Mouse (Mus musculus) stomach, postnatal 0 days (tissue): Measurements from ENCODE around the gene Upp2. TPM values are rescaled to one million over a fixed set of nuclear protein-coding genes. Genes with fewer than 3 reads are reported as not detected.

Experiments
- ATAC-seq: fragments of 200-750 bp; cut with Nextera tagmentation; 2 replicates; pipeline ENCODE4 v1.8.0; 2017; ENCODE audit not compliant: low FRiP score, low TSS enrichment
- DNase-seq: peaks from one replicate; pipeline ENCODE4 v3.0.0-alpha.2; 2016; ENCODE audit warnings: low spot score
- H3K27ac ChIP-seq: fragments of 300-500 bp; sonication (generic); replicated peaks from 2 replicates; pipeline ENCODE4 v1.5.1; 2014; ENCODE audit warnings: mild to moderate bottlenecking, control low read depth
- H3K27me3 ChIP-seq: fragments of 300-500 bp; sonication (generic); 2 replicates; pipeline ENCODE4 v1.6.1; 2014; ENCODE audit warnings: low read length; ENCODE audit not compliant: control insufficient read depth, insufficient read depth
- H3K36me3 ChIP-seq: fragments of 300-500 bp; sonication (generic); 2 replicates; pipeline ENCODE4 v1.6.1; 2014; ENCODE audit warnings: low read length, mixed read lengths; ENCODE audit not compliant: control insufficient read depth, insufficient read depth
- H3K4me1 ChIP-seq: fragments of 300-500 bp; sonication (generic); replicated peaks from 2 replicates; pipeline ENCODE4 v1.6.1; 2014; ENCODE audit warnings: antibody characterized with exemption; ENCODE audit not compliant: control insufficient read depth, insufficient read depth
- H3K4me2 ChIP-seq: fragments of 300-500 bp; sonication (generic); replicated peaks from 2 replicates; pipeline ENCODE4 v1.6.1; 2014; ENCODE audit warnings: low read depth, mild to moderate bottlenecking, control low read depth, moderate library complexity
- H3K4me3 ChIP-seq: fragments of 300-500 bp; sonication (generic); 2 replicates; pipeline ENCODE4 v1.5.1; 2014; ENCODE audit warnings: low read depth, low read length, control low read depth
- H3K9ac ChIP-seq: fragments of 300-500 bp; sonication (generic); 2 replicates; pipeline ENCODE4 v1.6.1; 2014; ENCODE audit warnings: mild to moderate bottlenecking, low read length, control low read depth, mixed read lengths
- H3K9me3 ChIP-seq: fragments of 300-500 bp; sonication (generic); 2 replicates; pipeline ENCODE4 v1.6.1; 2016; ENCODE audit warnings: low read length; ENCODE audit not compliant: control insufficient read depth
- CTCF ChIP-seq: IDR thresholded peaks from 2 replicates; pipeline ENCODE4 v1.5.1; 2016; ENCODE audit warnings: antibody characterized with exemption, low read depth, mild to moderate bottlenecking, moderate library complexity
- EP300 ChIP-seq: optimal IDR thresholded peaks from 2 replicates; pipeline ENCODE3; 2016; ENCODE audit warnings: antibody characterized with exemption
- WGBS: fragments of 180-500 bp; shearing (Covaris S2); extraction: QIAGEN DNeasy Blood & Tissue Kit; methylation state at CpG from one replicate; pipeline ENCODE4 v1.1.7; 2014; 5-methylcytosine and 5-hydroxymethylcytosine counted together
- polyA plus RNA-seq: library from polyadenylated mRNA; unstranded; fragments of >200 nt; fragmentation: Nextera tagmentation; extraction: Ambion mirVana; gene quantifications from 2 replicates; pipeline ENCODE4 v1.2.1, GENCODE M21; 2015

Gene Upp2
- polyA plus RNA-seq, 1 experiment from 2014 or later: 6.1 TPM

- Histone ChIP-seq H3K36me3 (no peaks in the 10 kb centered on the region), H3K27me3 (no peaks in the 10 kb centered on the region), H3K9ac (no peak overlapping the region), H3K4me2 (no peak overlapping the region), H3K27ac (no peak overlapping the region), H3K4me3 (no peak overlapping the region), H3K4me1 (no peaks in the 10 kb centered on the region), H3K9me3 (no peaks in the 10 kb centered on the region)
- WGBS: 83% methylated on average over 3 of the region's 3 CpGs
- TF ChIP-seq CTCF (no peak), EP300 (no peak)
- no peak for ATAC-seq
- DNase-seq: no peak
Observed at GRCm38 (mm10) chr2:58603379-58603778, 36.3 kb downstream of the Upp2 start.

- no peak overlapping the region for H3K27ac ChIP-seq
- no peaks in the 10 kb centered on the region for H3K9me3 ChIP-seq
- no peaks in the 10 kb centered on the region for H3K4me1 ChIP-seq
- DNase-seq (no peak), ATAC-seq (no peak)
- H3K27me3 ChIP-seq: no peaks in the 10 kb centered on the region
- 90% methylated on average over 3 of the region's 3 CpGs for WGBS
- H3K9ac ChIP-seq: no peak overlapping the region
- H3K4me3 ChIP-seq: no peak overlapping the region
- TF ChIP-seq CTCF: no peak
- no peak for TF ChIP-seq EP300
- no peaks in the 10 kb centered on the region for H3K36me3 ChIP-seq
- no peak overlapping the region for H3K4me2 ChIP-seq
Observed at GRCm38 (mm10) chr2:58604791-58605190, 37.7 kb downstream of the Upp2 start.

- H3K9me3 ChIP-seq: no peaks in the 10 kb centered on the region
- H3K9ac ChIP-seq: no peak overlapping the region
- no peak overlapping the region for H3K4me2 ChIP-seq
- H3K27me3 ChIP-seq: no peaks in the 10 kb centered on the region
- no peaks in the 10 kb centered on the region for H3K4me1 ChIP-seq
- no peaks in the 10 kb centered on the region for H3K36me3 ChIP-seq
- no peak overlapping the region for H3K27ac ChIP-seq
- no peak overlapping the region for H3K4me3 ChIP-seq
- no peak for DNase-seq
- TF ChIP-seq CTCF (no peak), EP300 (no peak)
- 44% methylated on average over 3 of the region's 3 CpGs for WGBS
- no peak for ATAC-seq
Observed at GRCm38 (mm10) chr2:58613720-58614119, 46.6 kb downstream of the Upp2 start.

DNA sequence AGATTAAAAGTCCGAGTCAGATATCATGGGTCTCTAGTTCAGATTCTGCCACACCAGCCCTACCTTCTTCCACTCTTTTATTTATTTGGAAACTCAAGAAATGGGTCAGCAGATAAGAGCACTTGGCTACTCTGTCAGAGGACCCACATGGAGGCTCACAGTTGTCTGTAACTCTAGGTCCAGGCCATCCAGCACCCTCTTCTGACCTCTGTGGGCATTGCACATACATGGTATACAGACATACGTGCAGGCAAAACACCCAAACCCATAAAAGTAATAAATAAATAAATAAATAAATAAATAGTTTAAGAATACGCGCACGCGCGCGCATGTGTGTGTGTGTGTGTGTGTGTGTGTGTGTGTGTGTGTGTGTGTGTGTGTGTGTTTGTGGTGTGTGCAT is 47.8 kb downstream of the Upp2 start:
- DNase-seq: no peak
- no peak overlapping the region for H3K9ac ChIP-seq
- no peaks in the 10 kb centered on the region for H3K4me1 ChIP-seq
- no peaks in the 10 kb centered on the region for H3K9me3 ChIP-seq
- no peaks in the 10 kb centered on the region for H3K36me3 ChIP-seq
- no peak overlapping the region for H3K27ac ChIP-seq
- H3K27me3 ChIP-seq: no peaks in the 10 kb centered on the region
- 95% methylated on average over 8 of the region's 8 CpGs for WGBS
- no peak overlapping the region for H3K4me3 ChIP-seq
- TF ChIP-seq CTCF: 0 out of 2 replicates have a peak, but pooled peaks have one; percentile 15
- TF ChIP-seq EP300: no peak
- ATAC-seq: no peak
- no peak overlapping the region for H3K4me2 ChIP-seq

DNA sequence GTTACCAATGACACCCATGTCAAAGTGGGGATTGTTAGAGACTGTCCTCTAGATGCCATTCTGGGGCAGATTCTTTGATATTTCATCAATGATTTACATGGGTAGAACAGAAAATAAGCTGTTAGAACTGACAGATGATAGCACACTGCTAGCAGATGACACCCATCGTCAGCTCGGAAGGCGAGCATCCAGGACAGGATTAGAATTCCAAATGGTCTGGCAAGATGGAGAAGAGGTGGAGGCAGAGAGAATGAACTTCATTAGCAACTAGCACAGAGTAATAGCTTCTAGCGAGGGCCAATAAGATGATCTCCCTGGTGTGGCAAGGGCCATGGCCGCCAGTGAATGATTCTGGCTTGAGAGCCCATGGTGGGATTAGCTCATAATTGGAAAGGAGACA is 48.7 kb downstream of the Upp2 start:
- H3K4me2 ChIP-seq: no peak overlapping the region
- no peaks in the 10 kb centered on the region for H3K4me1 ChIP-seq
- no peaks in the 10 kb centered on the region for H3K9me3 ChIP-seq
- H3K4me3 ChIP-seq: no peak overlapping the region
- no peak overlapping the region for H3K27ac ChIP-seq
- DNase-seq (no peak), ATAC-seq (no peak)
- TF ChIP-seq CTCF (no peak), EP300 (no peak)
- no peaks in the 10 kb centered on the region for H3K36me3 ChIP-seq
- WGBS: 81% methylated on average over 5 of the region's 5 CpGs
- H3K9ac ChIP-seq: no peak overlapping the region
- no peaks in the 10 kb centered on the region for H3K27me3 ChIP-seq

GRCm38 (mm10) chr2:58625186-58625585 is 58.1 kb downstream of the Upp2 start:
- ATAC-seq (no peak), DNase-seq (no peak)
- Histone ChIP-seq H3K4me1 (no peaks in the 10 kb centered on the region), H3K27me3 (no peaks in the 10 kb centered on the region), H3K9ac (no peak overlapping the region), H3K4me2 (no peak overlapping the region), H3K9me3 (no peaks in the 10 kb centered on the region), H3K27ac (no peak overlapping the region), H3K36me3 (no peaks in the 10 kb centered on the region), H3K4me3 (no peak overlapping the region)
- TF ChIP-seq CTCF (no peak), EP300 (no peak)
- WGBS: 82% methylated on average over 12 of the region's 12 CpGs
